Mouse (Mus musculus): ENCODE measurements at regions not wholly inside any gene's neighbourhood (a gene's known extent, or its start where the extent isn't known, plus 50 kb on each side); places are given as distances from the start of the nearest gene placed in this dataset.

GRCm38 (mm10) chr3:104712711-104713110 is 68.1 kb upstream of the Ppm1j start:
- no peak for DNase-seq

- DNase-seq: peak; percentile 53
Measured at GRCm38 (mm10) chr3:104713836-104714631, 66.8 kb upstream of the Ppm1j start.

GRCm38 (mm10) chr3:104714679-104715326 is 66.1 kb upstream of the Ppm1j start:
- DNase-seq: peak; percentile 38 to 49

All from thymus, postnatal 36 days (tissue).